Mouse (Mus musculus) limb, embryonic 15.5 days (tissue): ENCODE results near the gene Dnajc11. TPM values are rescaled to one million over a fixed set of nuclear protein-coding genes. Genes with fewer than 3 reads are reported as not detected.

ENCODE experiments used
- ATAC-seq: fragments of 200-750 bp; cut with Nextera tagmentation; 2 replicates; pipeline ENCODE4 v1.8.0; 2017; ENCODE audit warnings: low read depth, moderate TSS enrichment; ENCODE audit not compliant: insufficient number of reproducible peaks, low FRiP score, low TSS enrichment
- H3K27ac ChIP-seq: fragments of 300-500 bp; sonication (generic); 2 replicates; pipeline ENCODE4 v1.5.1; 2015; ENCODE audit warnings: moderate library complexity, mild to moderate bottlenecking, inconsistent platforms
- H3K27me3 ChIP-seq: fragments of 300-500 bp; sonication (generic); 2 replicates; pipeline ENCODE4 v1.6.1; 2015; ENCODE audit warnings: inconsistent platforms
- H3K36me3 ChIP-seq: fragments of 300-500 bp; sonication (generic); 2 replicates; pipeline ENCODE4 v1.6.1; 2015; ENCODE audit warnings: inconsistent platforms
- H3K4me1 ChIP-seq: fragments of 300-500 bp; sonication (generic); 2 replicates; pipeline ENCODE4 v1.6.1; 2015; ENCODE audit warnings: inconsistent platforms
- H3K4me2 ChIP-seq: fragments of 300-500 bp; sonication (generic); 2 replicates; pipeline ENCODE4 v1.6.1; 2015; ENCODE audit warnings: mild to moderate bottlenecking, inconsistent platforms
- H3K4me3 ChIP-seq: fragments of 300-500 bp; sonication (generic); 2 replicates; pipeline ENCODE4 v1.5.1; 2015; ENCODE audit warnings: mild to moderate bottlenecking, inconsistent platforms
- H3K9ac ChIP-seq: fragments of 300-500 bp; sonication (generic); 2 replicates; pipeline ENCODE4 v1.6.1; 2015; ENCODE audit warnings: inconsistent platforms
- H3K9me3 ChIP-seq: fragments of 300-500 bp; sonication (generic); 2 replicates; pipeline ENCODE4 v1.6.1; 2016; ENCODE audit warnings: inconsistent platforms
- WGBS: fragments of 180-500 bp; shearing (Covaris S2); methylation state at CpG from one replicate; pipeline ENCODE4 v1.1.7; 2015; 5-methylcytosine and 5-hydroxymethylcytosine counted together
- polyA plus RNA-seq: library from polyadenylated mRNA; unstranded; fragments of >200 nt; fragmentation: Nextera tagmentation; extraction: Ambion mirVana; gene quantifications from 2 replicates; pipeline ENCODE4 v1.2.1, GENCODE M21; 2015

Dnajc11 gene
- polyA plus RNA-seq, 1 experiment from 2014 or later = 58.3 TPM

GRCm38 (mm10) chr4:152019073-152019472 is 85.6 kb downstream of the Dnajc11 start:
- H3K27me3 ChIP-seq = no peaks in the 10 kb centered on the region
- H3K9me3 ChIP-seq = no peaks in the 10 kb centered on the region
- H3K4me1 ChIP-seq = 0 out of 2 replicates have a peak, but pooled peaks cover 3% of the 10 kb centered on the region
- H3K4me3 ChIP-seq = no peak overlapping the region
- H3K9ac ChIP-seq = no peak overlapping the region
- no peak overlapping the region for H3K27ac ChIP-seq
- WGBS = 77% methylated on average over 6 of the region's 6 CpGs
- ATAC-seq = no peak
- H3K4me2 ChIP-seq = no peak overlapping the region
- peaks cover 95% of the 10 kb centered on the region for H3K36me3 ChIP-seq

DNA sequence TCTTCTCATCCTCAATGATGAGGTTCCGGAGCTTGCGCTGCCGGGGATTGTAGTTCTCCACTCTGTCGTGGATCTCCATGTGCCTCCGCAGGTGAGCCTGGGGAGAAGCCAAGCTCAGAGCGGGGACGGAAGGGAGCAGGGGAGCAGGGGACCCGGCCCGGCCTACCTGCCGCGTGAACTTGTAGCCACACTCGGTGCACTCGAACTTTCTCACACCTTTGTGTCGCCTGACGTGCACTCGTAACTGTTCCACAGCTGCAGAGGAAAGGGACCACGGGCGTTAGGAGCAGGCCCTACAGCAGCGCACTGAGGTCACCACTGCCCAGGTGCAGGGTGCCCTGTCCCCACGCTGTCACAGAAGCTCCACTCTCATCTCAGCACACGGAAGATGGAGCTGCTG is 86.5 kb downstream of the Dnajc11 start:
- H3K4me1 ChIP-seq = peaks cover 10% of the 10 kb centered on the region
- peaks cover 95% of the 10 kb centered on the region for H3K36me3 ChIP-seq
- 89% methylated on average over 21 of the region's 21 CpGs for WGBS
- no peaks in the 10 kb centered on the region for H3K9me3 ChIP-seq
- no peaks in the 10 kb centered on the region for H3K27me3 ChIP-seq
- H3K4me3 ChIP-seq = no peak overlapping the region
- H3K9ac ChIP-seq = no peak overlapping the region
- H3K4me2 ChIP-seq = no peak overlapping the region
- no peak for ATAC-seq
- no peak overlapping the region for H3K27ac ChIP-seq

- Histone ChIP-seq H3K27ac (no peak overlapping the region), H3K9ac (no peak overlapping the region), H3K4me2 (no peak overlapping the region), H3K36me3 (peaks cover 81% of the 10 kb centered on the region), H3K27me3 (no peaks in the 10 kb centered on the region), H3K9me3 (no peaks in the 10 kb centered on the region), H3K4me1 (peaks cover 24% of the 10 kb centered on the region), H3K4me3 (no peak overlapping the region)
- WGBS = 84% methylated on average over 12 of the region's 12 CpGs
- ATAC-seq = no peak
Measured at GRCm38 (mm10) chr4:152021568-152022097, 88.1 kb downstream of the Dnajc11 start.

DNA sequence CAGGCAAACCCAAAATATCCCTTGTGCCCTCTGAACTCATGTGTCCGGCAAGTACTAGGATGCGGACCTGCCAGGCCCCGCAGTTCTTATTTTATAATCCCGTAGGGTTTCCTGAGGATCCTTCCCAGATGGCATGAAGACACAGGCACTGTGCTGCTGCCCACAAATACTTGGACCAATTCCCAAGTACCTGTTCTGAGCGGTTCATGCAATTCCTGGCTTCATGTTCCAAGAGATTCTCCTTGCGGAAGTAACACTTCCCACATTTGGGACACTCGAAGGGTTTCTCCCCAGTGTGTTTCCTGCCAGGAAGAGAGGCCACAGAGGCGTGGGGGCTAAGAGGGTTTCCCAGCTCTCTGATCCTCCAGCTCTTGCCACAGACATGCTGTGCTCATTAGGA is 89.0 kb downstream of the Dnajc11 start:
- H3K4me1 ChIP-seq = peaks cover 28% of the 10 kb centered on the region
- H3K27me3 ChIP-seq = no peaks in the 10 kb centered on the region
- no peak for ATAC-seq
- whole genome bisulfite sequencing = 84% methylated on average over 8 of the region's 8 CpGs
- peaks cover 77% of the 10 kb centered on the region for H3K36me3 ChIP-seq
- no peaks in the 10 kb centered on the region for H3K9me3 ChIP-seq
- H3K4me2 ChIP-seq = no peak overlapping the region
- H3K4me3 ChIP-seq = no peak overlapping the region
- no peak overlapping the region for H3K27ac ChIP-seq
- H3K9ac ChIP-seq = no peak overlapping the region

DNA sequence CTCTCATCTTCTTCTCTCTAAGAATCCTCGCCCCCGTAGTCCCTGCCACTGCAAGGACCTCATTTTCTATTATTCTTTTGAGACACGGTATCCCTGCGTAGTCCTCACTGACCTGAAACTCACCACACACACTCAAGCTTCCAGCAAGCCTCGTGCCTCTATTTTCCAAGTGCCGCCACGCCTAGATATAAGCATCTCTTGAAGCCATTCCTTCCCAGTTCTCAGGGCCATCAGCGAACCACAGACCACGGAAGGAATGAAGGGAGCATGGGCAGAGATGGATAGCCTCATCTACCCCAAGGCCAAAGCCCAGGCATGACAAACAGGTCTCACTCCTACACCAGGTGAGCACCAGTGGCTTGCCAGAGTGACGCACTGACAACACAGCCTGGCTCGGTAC is 91.0 kb downstream of the Dnajc11 start:
- H3K4me3 ChIP-seq = no peak overlapping the region
- no peak overlapping the region for H3K4me2 ChIP-seq
- H3K27me3 ChIP-seq = no peaks in the 10 kb centered on the region
- ATAC-seq = no peak
- peaks cover 40% of the 10 kb centered on the region for H3K4me1 ChIP-seq
- no peaks in the 10 kb centered on the region for H3K9me3 ChIP-seq
- H3K36me3 ChIP-seq = peaks cover 57% of the 10 kb centered on the region
- H3K27ac ChIP-seq = no peak overlapping the region
- no peak overlapping the region for H3K9ac ChIP-seq
- WGBS = 92% methylated on average over 11 of the region's 11 CpGs

DNA sequence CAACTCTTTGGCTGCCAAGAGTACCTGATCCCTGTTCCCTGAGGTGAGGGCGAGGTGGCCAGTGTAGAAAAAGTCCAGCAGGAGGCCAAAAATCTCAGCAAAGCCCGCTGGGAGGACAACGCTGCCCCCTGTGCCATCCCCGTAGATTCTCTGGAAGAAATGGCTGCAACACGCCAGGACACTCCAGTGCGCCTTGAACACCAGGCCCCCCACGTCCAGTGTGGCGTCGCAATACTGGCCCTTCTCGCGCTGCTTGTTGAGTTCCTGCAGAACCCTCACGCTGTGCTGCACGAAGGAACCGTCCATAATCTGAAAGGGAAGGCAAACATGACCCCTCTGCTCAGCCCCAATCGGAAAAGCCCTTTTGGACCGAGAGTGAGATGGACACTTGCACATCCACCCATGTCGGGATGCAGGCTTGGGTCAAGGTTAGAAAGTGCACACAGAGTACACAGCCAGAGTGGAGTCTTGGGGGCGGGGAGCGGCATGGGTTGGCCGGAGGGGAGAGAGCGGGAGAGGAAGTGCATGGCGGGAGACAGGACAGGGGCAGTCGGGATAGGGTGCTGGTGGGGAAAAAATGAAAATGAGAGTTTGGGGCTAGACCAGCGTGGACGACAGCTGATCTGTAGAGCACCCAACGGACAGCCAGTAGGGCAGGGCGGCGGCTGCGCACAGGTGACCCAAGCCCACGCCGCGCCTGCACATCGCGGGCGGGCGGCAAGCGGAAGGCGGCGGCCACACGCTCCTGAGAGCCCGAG is 93.4 kb downstream of the Dnajc11 start:
- peak overlapping the region; percentile 80 for H3K27ac ChIP-seq
- H3K36me3 ChIP-seq = peaks cover 33% of the 10 kb centered on the region
- peak overlapping the region; percentile 92 for H3K4me2 ChIP-seq
- peak overlapping the region; percentile 87 for H3K4me3 ChIP-seq
- peaks cover 49% of the 10 kb centered on the region for H3K4me1 ChIP-seq
- H3K9me3 ChIP-seq = no peaks in the 10 kb centered on the region
- H3K9ac ChIP-seq = peak overlapping the region; percentile 82
- H3K27me3 ChIP-seq = no peaks in the 10 kb centered on the region
- ATAC-seq = peak; percentile 42
- 2% methylated on average over 38 of the region's 41 CpGs for WGBS

DNA sequence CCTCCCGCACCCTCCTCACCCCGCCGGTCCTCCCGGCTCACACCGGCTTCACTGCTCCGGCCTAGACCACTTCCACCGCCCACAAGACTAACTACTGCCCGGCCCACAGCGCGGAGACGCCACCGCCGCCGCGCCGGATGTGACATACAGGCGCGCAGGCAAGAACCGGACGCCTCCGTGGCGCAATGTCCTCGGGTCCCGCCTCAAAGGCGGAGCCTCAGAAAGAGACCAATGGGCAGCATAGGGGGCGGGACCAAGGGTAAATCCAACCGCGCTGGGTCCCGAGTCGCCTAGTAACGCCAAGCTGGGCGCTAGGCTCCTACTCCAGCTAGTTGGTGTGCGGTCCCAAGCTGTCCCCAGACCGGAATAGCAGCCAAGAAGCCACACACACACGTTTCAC is 94.0 kb downstream of the Dnajc11 start, which contains the start of gene Zbtb48:
Gene Zbtb48, minus strand, starts transcription at position 148 of the 400 bp plus-strand sequence.
- Histone ChIP-seq H3K27me3 (no peaks in the 10 kb centered on the region), H3K36me3 (peaks cover 28% of the 10 kb centered on the region), H3K27ac (peak within 1 kb of the TSS; percentile 80), H3K4me3 (peak within 1 kb of the TSS; percentile 87), H3K4me2 (peak within 1 kb of the TSS; percentile 92), H3K4me1 (peaks cover 49% of the 10 kb centered on the region), H3K9ac (peak within 1 kb of the TSS; percentile 82), H3K9me3 (no peaks in the 10 kb centered on the region)
- WGBS = under 1% methylated on average over 35 of the region's 35 CpGs
- ATAC-seq = peak; percentile 94

DNA sequence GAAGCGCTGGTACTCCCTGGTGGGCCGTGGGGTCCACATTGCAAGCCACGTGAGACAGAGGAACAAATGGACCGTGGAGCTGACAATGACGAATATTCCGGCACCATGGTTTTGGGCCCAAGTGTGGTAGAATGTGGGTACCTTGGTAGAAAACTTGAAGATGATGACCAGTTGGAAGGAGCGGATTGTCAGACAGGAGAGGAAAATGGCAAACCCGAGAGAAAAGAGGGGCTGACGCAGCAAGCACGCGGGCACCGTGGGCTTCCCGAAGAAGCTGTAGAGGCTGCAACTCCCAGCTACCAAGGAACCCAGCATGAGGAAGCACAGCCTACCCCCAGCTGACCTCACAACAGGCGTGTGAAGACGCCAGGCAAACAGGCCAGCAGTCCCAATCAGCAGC is 95.0 kb downstream of the Dnajc11 start:
- peak overlapping the region; percentile 87; the same call in 1 of the 2 replicates for H3K4me3 ChIP-seq
- no peak for ATAC-seq
- H3K27ac ChIP-seq = no peak overlapping the region
- peaks cover 18% of the 10 kb centered on the region for H3K36me3 ChIP-seq
- peak overlapping the region; percentile 92 for H3K4me2 ChIP-seq
- H3K27me3 ChIP-seq = no peaks in the 10 kb centered on the region
- peaks cover 48% of the 10 kb centered on the region for H3K4me1 ChIP-seq
- 66% methylated on average over 15 of the region's 15 CpGs for WGBS
- no peaks in the 10 kb centered on the region for H3K9me3 ChIP-seq
- H3K9ac ChIP-seq = peak overlapping the region; percentile 41

DNA sequence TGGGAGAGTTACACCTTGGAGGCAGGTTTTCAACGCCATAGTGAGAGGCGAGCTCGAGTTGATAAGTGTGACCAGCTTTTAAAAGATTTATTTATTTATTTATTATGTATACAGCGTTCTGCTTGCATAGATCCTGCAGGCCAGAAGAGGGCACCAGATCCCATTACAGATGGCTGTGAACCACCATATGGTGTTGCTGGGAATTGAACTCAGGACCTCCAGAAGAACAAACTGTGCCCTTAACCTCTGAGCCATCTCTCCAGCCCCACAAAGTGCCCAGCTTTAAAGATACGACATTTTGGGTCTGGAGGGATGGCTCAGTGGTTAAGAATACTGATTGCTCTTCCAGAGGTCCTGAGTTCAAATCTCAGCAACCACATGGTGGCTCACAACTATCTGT is 95.6 kb downstream of the Dnajc11 start:
- Histone ChIP-seq H3K27ac (no peak overlapping the region), H3K4me3 (no peak overlapping the region), H3K9me3 (no peaks in the 10 kb centered on the region), H3K4me1 (peaks cover 46% of the 10 kb centered on the region), H3K36me3 (peaks cover 12% of the 10 kb centered on the region), H3K27me3 (no peaks in the 10 kb centered on the region), H3K9ac (no peak overlapping the region), H3K4me2 (peak overlapping the region; percentile 92; the same call in 1 of the 2 replicates)
- no peak for ATAC-seq
- WGBS = 40% methylated on average over 5 of the region's 5 CpGs

- Histone ChIP-seq H3K27ac (peak overlapping the region; percentile 50; the same call in 1 of the 2 replicates), H3K9ac (no peak overlapping the region), H3K4me2 (peak overlapping the region; percentile 10; the same call in 1 of the 2 replicates), H3K36me3 (peaks cover 3% of the 10 kb centered on the region; the same call in 1 of the 2 replicates), H3K27me3 (no peaks in the 10 kb centered on the region), H3K4me1 (peaks cover 40% of the 10 kb centered on the region), H3K4me3 (no peak overlapping the region), H3K9me3 (no peaks in the 10 kb centered on the region)
- WGBS = 65% methylated on average over 4 of the region's 4 CpGs
- no peak for ATAC-seq
Measured at GRCm38 (mm10) chr4:152029997-152030396, 96.5 kb downstream of the Dnajc11 start.
